Mouse (Mus musculus): Measurements from ENCODE around the gene Ugt1a7c. TPM values are rescaled to one million over a fixed set of nuclear protein-coding genes. Genes with fewer than 3 reads are reported as not detected.

Gene Ugt1a7c
- polyA plus RNA-seq, 1 experiment from 2014 or later, result 10.7 TPM

DNA sequence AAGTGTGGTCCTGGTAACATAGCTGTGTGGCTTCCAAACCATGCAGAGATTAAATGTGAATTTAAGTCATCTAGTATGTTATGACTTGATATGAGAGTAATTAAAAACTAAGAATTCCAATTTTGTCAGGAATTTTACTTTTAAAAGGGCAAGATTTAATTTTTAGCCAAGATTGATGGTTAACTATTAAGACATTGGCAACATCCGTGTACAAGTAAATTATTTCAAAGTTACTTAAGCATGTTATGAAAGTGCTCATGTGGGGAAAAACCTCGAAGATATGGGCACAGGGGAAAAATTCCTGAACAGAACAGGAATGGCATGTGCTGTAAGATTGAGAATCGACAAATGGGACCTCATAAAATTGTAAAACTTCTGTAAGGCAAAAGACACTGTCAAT is 102.6 kb downstream of the Ugt1a7c start:
- no peak for ATAC-seq (replicated peaks; ENCODE audit: low FRiP score, low read depth)
- H3K27ac ChIP-seq, result no peak overlapping the region
- H3K9me3 ChIP-seq (replicated peaks; ENCODE audit: low read length), result no peaks in the 10 kb centered on the region
- WGBS, result 51% methylated on average over 3 of the region's 3 CpGs
- H3K9ac ChIP-seq (ENCODE audit: low read depth, low read length), result no peak overlapping the region
- no peaks in the 10 kb centered on the region for H3K36me3 ChIP-seq (ENCODE audit: insufficient read depth, low read length)
- H3K4me2 ChIP-seq (ENCODE audit: low read length), result no peak overlapping the region
- no peak for TF ChIP-seq CTCF (IDR thresholded peaks at IDR 0.05; ENCODE audit: low read depth)
- H3K27me3 ChIP-seq (ENCODE audit: insufficient read depth, low read length), result no peaks in the 10 kb centered on the region
- no peak for DNase-seq (ENCODE audit: low spot score)
- no peaks in the 10 kb centered on the region for H3K4me1 ChIP-seq (replicated peaks; ENCODE audit: insufficient read depth, low read length)
- H3K4me3 ChIP-seq (replicated peaks; ENCODE audit: low read depth, low read length), result no peak overlapping the region

DNA sequence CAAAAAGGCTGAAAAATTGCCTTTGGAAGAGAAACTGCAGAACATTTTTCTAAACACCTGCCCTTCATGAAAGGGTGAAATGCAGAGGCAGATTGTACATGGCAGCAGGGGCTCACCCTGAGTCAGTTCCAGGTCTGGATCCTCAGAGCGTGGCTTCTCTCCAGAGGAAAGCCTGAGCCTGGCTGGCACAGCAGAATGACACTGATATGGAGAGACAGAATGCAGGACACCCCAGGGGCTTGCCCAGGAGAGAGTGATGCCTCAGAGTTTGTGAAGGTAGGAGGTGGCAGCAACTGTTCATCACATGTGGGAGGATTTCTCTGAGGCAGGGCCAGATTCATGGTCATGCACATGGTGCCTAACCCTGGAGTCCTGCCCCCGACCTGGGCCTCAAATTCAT is 105.1 kb downstream of the Ugt1a7c start:
- no peak; the same call in 1 of the 2 replicates for ATAC-seq (replicated peaks; ENCODE audit: low FRiP score, low read depth)
- TF ChIP-seq CTCF (IDR thresholded peaks at IDR 0.05; ENCODE audit: low read depth), result no peak
- no peaks in the 10 kb centered on the region for H3K9me3 ChIP-seq (replicated peaks; ENCODE audit: low read length)
- H3K27me3 ChIP-seq (ENCODE audit: insufficient read depth, low read length), result no peaks in the 10 kb centered on the region
- H3K9ac ChIP-seq (ENCODE audit: low read depth, low read length), result no peak overlapping the region
- WGBS, result 65% methylated on average over 2 of the region's 2 CpGs
- no peak overlapping the region for H3K27ac ChIP-seq
- no peak overlapping the region for H3K4me2 ChIP-seq (ENCODE audit: low read length)
- H3K36me3 ChIP-seq (ENCODE audit: insufficient read depth, low read length), result no peaks in the 10 kb centered on the region
- no peak overlapping the region for H3K4me3 ChIP-seq (replicated peaks; ENCODE audit: low read depth, low read length)
- no peak for DNase-seq (ENCODE audit: low spot score)
- no peaks in the 10 kb centered on the region; the same call in 1 of the 2 replicates for H3K4me1 ChIP-seq (replicated peaks; ENCODE audit: insufficient read depth, low read length)

DNA sequence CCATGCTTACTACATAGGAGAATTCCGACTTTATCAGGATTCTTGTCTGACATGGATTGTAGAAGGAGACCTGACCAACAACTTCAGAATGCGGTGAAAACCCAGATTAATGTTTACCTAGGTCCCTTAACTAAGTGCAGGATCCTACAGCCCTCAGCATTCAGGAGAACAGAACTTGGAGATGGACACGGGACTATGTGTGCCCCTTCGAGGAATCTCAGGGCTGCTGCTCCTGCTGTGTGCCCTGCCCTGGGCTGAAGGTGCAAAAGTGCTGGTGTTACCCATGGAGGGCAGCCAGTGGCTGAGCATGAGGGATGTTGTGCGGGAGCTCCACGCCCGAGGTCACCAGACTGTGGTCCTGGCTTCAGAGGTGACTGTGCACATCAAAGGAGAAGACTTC is 105.6 kb downstream of the Ugt1a7c start, which contains the start of gene Ugt1a2:
Gene Ugt1a2, plus strand, starts transcription at position 146 of the 400 bp plus-strand sequence.
- WGBS, result 58% methylated on average over 7 of the region's 7 CpGs
- 0 out of 2 replicates have a peak within 1 kb of the TSS, but pooled peaks have one; percentile 5 for H3K4me2 ChIP-seq (ENCODE audit: low read length)
- no peak; the same call in 1 of the 2 replicates for ATAC-seq (replicated peaks; ENCODE audit: low FRiP score, low read depth)
- no peak within 1 kb of the TSS for H3K9ac ChIP-seq (ENCODE audit: low read depth, low read length)
- H3K4me1 ChIP-seq (replicated peaks; ENCODE audit: insufficient read depth, low read length), result peaks cover 4% of the 10 kb centered on the region; the same call in 1 of the 2 replicates
- peak; percentile 37 for DNase-seq (ENCODE audit: low spot score)
- peak within 1 kb of the TSS; percentile 52; the same call in 1 of the 2 replicates for H3K27ac ChIP-seq
- TF ChIP-seq CTCF (IDR thresholded peaks at IDR 0.05; ENCODE audit: low read depth), result no peak
- H3K27me3 ChIP-seq (ENCODE audit: insufficient read depth, low read length), result no peaks in the 10 kb centered on the region
- H3K9me3 ChIP-seq (replicated peaks; ENCODE audit: low read length), result no peaks in the 10 kb centered on the region
- no peak within 1 kb of the TSS for H3K4me3 ChIP-seq (replicated peaks; ENCODE audit: low read depth, low read length)
- no peaks in the 10 kb centered on the region for H3K36me3 ChIP-seq (ENCODE audit: insufficient read depth, low read length)

DNA sequence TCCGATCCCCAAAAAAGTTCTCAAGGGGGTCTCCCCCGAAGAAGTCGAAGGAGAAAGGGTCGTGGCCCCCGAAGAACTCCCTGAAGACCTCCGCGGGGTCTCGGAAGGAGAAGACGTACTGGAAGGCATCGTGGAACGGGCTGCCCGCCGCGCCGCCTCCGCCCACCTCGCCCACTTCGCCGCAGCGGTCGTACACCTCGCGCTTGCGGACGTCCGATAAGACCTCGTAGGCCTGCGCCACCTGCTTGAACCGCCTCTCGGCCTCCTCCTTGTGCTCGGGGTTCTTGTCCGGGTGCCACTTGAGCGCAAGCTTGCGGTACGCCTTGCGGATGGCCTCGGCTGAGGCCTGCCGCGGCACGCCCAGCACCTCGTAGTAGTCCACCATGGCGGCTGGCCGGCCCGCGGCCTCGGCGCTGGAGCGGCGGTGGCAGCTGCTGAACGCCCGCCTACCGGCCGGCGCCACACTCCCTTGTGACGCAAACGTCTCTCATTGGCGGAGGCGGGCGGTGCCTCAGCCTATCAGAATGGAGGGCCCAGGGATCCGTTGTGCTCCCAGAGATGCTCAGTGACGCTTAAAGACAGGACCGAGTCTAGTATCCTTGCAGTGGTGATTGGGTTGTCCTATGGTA is 110.5 kb downstream of the Ugt1a7c start, which contains the start of gene Dnajb3:
Gene Dnajb3, minus strand, starts transcription at position 489 of the 629 bp plus-strand sequence.
- peak; percentile 78 for DNase-seq (ENCODE audit: low spot score)

DNA sequence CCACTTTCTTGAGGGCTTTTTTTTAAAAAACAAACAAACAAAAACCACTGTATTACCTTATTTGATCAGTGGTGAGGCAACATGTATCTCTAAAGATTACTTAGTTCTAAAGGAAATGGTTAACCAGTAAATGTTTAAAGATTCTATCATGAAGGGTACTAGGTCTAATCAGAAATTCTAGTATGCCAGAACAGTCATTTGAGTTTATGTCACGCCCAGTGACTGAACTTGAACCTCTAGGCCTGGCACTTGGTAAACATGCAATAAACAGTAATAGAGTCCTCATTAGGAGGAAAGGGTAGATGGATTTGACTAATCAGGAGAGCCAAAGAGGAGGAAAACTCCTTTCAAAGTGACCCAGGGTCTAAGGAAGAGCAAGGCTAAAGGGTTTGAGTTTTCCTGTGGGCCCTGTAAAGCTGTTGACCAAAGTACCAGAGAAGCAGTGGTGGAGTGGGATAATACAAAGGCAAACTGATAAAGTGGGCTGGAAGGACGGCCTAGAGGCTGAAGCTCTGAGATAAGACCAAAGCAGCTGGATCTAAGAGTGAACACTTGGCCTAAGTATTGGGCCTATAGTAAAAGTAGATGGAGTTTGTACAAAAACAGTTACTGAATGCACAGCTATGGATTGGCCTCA is 112.1 kb downstream of the Ugt1a7c start:
- ATAC-seq (replicated peaks; ENCODE audit: low FRiP score, low read depth), result no peak

More for the DNA sequence above, 110.5 kb downstream of the Ugt1a7c start, which contains the start of gene Dnajb3:
- Histone ChIP-seq H3K9ac (ENCODE audit: low read depth, low read length) (peak within 1 kb of the TSS; percentile 60), H3K27ac (no peak within 1 kb of the TSS), H3K27me3 (ENCODE audit: insufficient read depth, low read length) (no peaks in the 10 kb centered on the region), H3K4me3 (replicated peaks; ENCODE audit: low read depth, low read length) (peak within 1 kb of the TSS; percentile 31), H3K4me2 (ENCODE audit: low read length) (peak within 1 kb of the TSS; percentile 65), H3K9me3 (replicated peaks; ENCODE audit: low read length) (no peaks in the 10 kb centered on the region), H3K36me3 (ENCODE audit: insufficient read depth, low read length) (no peaks in the 10 kb centered on the region), H3K4me1 (replicated peaks; ENCODE audit: insufficient read depth, low read length) (peaks cover 4% of the 10 kb centered on the region; the same call in 1 of the 2 replicates)
- TF ChIP-seq CTCF (IDR thresholded peaks at IDR 0.05; ENCODE audit: low read depth), result no peak
- WGBS, result 9% methylated on average over 62 of the region's 62 CpGs
- ATAC-seq (replicated peaks; ENCODE audit: low FRiP score, low read depth), result peak; percentile 91

DNA sequence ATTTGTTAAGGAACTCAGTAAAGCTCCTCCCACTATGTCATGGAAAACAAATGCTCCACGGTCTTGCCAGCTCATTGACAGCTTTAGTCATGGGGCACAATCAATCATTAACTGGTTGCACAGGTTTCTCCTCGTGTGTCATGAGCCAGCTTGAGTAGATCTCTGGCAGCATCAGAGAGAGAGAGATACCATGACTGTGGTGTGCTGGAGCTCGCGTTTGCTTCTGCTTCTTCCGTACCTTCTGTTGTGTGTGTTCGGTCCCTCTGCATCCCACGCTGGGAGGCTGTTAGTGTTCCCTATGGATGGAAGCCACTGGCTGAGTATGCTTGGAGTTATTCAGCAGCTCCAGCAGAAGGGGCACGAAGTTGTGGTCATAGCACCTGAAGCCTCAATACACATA is 117.0 kb downstream of the Ugt1a7c start, which contains the start of gene Ugt1a1:
Gene Ugt1a1, plus strand, starts transcription at position 148 of the 400 bp plus-strand sequence.
- Histone ChIP-seq H3K4me3 (replicated peaks; ENCODE audit: low read depth, low read length) (no peak within 1 kb of the TSS), H3K27ac (no peak within 1 kb of the TSS), H3K9me3 (replicated peaks; ENCODE audit: low read length) (peaks cover 47% of the 10 kb centered on the region), H3K27me3 (ENCODE audit: insufficient read depth, low read length) (no peaks in the 10 kb centered on the region), H3K4me2 (ENCODE audit: low read length) (no peak within 1 kb of the TSS), H3K36me3 (ENCODE audit: insufficient read depth, low read length) (no peaks in the 10 kb centered on the region), H3K4me1 (replicated peaks; ENCODE audit: insufficient read depth, low read length) (no peaks in the 10 kb centered on the region), H3K9ac (ENCODE audit: low read depth, low read length) (no peak within 1 kb of the TSS)
- ATAC-seq (replicated peaks; ENCODE audit: low FRiP score, low read depth), result peak; percentile 6; the same call in 1 of the 2 replicates
- peak; percentile 41 for DNase-seq (ENCODE audit: low spot score)
- WGBS, result 69% methylated on average over 8 of the region's 8 CpGs
- TF ChIP-seq CTCF (IDR thresholded peaks at IDR 0.05; ENCODE audit: low read depth), result no peak

More for the DNA sequence above, 112.1 kb downstream of the Ugt1a7c start:
- DNase-seq (ENCODE audit: low spot score), result no peak
- peaks cover 7% of the 10 kb centered on the region; the same call in 1 of the 2 replicates for H3K9me3 ChIP-seq (replicated peaks; ENCODE audit: low read length)
- H3K36me3 ChIP-seq (ENCODE audit: insufficient read depth, low read length), result no peaks in the 10 kb centered on the region
- H3K27ac ChIP-seq, result no peak overlapping the region
- H3K4me1 ChIP-seq (replicated peaks; ENCODE audit: insufficient read depth, low read length), result peaks cover 4% of the 10 kb centered on the region; the same call in 1 of the 2 replicates
- TF ChIP-seq CTCF (IDR thresholded peaks at IDR 0.05; ENCODE audit: low read depth), result no peak
- WGBS, result 86% methylated on average over 2 of the region's 2 CpGs
- H3K9ac ChIP-seq (ENCODE audit: low read depth, low read length), result no peak overlapping the region
- no peak overlapping the region for H3K4me3 ChIP-seq (replicated peaks; ENCODE audit: low read depth, low read length)
- H3K27me3 ChIP-seq (ENCODE audit: insufficient read depth, low read length), result no peaks in the 10 kb centered on the region
- H3K4me2 ChIP-seq (ENCODE audit: low read length), result no peak overlapping the region

All from kidney, postnatal 0 days (tissue).